Mouse (Mus musculus): ENCODE measurements at regions not wholly inside any gene's neighbourhood (a gene's known extent, or its start where the extent isn't known, plus 50 kb on each side); places are given as distances from the start of the nearest gene placed in this dataset.

DNA sequence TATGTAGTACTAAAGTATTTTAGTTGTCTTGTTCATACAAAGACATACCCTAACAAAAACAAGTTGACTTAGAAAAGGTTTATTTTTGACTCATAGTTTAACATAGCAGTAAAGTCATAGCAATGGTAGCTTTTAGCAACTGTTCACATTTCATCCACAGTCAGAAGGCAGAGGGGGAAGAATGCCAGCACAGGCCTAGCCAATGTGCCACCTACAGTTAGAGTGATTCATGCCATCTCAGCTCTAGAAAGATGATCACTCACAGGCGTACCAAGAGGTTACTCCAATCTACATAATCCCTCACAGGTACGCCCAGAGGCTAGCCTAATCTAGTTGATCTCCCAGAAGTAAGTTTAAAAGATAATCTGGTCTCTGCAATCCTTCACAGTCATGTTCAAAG, 510.5 kb downstream of the Etv1 start:
- no peak for TF ChIP-seq USF1 (IDR thresholded peaks at IDR 0.05; ENCODE audit: low read depth)
- no peak for TF ChIP-seq POLR2A (IDR thresholded peaks at IDR 0.05; ENCODE audit: insufficient read length, low read depth)
- TF ChIP-seq SRF (IDR thresholded peaks at IDR 0.05; ENCODE audit: control insufficient read depth, insufficient read length, low read depth) = no peak
- TF ChIP-seq POLR2AphosphoS2 (IDR thresholded peaks at IDR 0.05; ENCODE audit: insufficient read length, low read depth) = no peak
- no peak for TF ChIP-seq MYOD1 (IDR thresholded peaks at IDR 0.05; ENCODE audit: control insufficient read depth in 1 of 3, insufficient read length in 2 of 3, low read depth in 2 of 3)
- TF ChIP-seq MAX (IDR thresholded peaks at IDR 0.05; ENCODE audit: low read depth) = no peak
- TF ChIP-seq CEBPB (IDR thresholded peaks at IDR 0.05; ENCODE audit: insufficient read depth, poor library complexity, severe bottlenecking) = no peak
